Mouse (Mus musculus): ENCODE measurements around the gene Ank3. TPM values are rescaled to one million over a fixed set of nuclear protein-coding genes. Genes with fewer than 3 reads are reported as not detected.

The Ank3 gene
- total and polyA plus RNA-seq, 2 experiments from 2014 or later: 56.7 to 267 TPM

DNA sequence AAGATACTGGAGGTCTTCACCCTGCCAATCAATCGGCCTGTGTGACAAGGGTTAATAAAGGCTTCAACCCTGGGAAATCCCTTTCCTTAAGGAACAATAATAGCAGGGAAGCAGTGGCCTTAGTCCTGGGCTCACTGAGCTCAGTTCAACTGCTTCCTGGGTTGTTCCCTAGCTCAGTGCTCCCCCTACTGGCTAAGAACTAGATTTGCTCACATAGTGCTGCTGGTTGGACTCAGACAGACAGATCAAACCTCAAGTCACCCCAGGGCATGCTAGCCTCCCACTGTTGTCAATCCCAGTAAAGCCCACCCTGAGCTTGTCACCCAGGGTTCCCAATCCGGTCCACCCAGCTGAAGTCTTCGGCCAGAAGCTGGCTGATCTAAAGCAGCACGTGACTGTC is 447.2 kb downstream of the Ank3 start:
- Histone ChIP-seq H3K27me3 (ENCODE audit: insufficient read depth, low read length) (no peaks in the 10 kb centered on the region), H3K36me3 (ENCODE audit: insufficient read depth) (peaks cover 9% of the 10 kb centered on the region; the same call in 1 of the 2 replicates), H3K9ac (no peak overlapping the region), H3K4me1 (ENCODE audit: insufficient read depth) (no peaks in the 10 kb centered on the region), H3K9me3 (ENCODE audit: low read length) (no peaks in the 10 kb centered on the region), H3K4me3 (ENCODE audit: low read depth, low read length) (no peak overlapping the region), H3K27ac (ENCODE audit: low read depth, low read length) (no peak overlapping the region), H3K4me2 (ENCODE audit: low read depth) (no peak overlapping the region)
- WGBS: 38% methylated on average over 4 of the region's 4 CpGs
- peak; percentile 95 for TF ChIP-seq CTCF (IDR thresholded peaks at IDR 0.05; ENCODE audit: low read depth)
- DNase-seq: peak; percentile 79
- peak; percentile 88 for ATAC-seq

DNA sequence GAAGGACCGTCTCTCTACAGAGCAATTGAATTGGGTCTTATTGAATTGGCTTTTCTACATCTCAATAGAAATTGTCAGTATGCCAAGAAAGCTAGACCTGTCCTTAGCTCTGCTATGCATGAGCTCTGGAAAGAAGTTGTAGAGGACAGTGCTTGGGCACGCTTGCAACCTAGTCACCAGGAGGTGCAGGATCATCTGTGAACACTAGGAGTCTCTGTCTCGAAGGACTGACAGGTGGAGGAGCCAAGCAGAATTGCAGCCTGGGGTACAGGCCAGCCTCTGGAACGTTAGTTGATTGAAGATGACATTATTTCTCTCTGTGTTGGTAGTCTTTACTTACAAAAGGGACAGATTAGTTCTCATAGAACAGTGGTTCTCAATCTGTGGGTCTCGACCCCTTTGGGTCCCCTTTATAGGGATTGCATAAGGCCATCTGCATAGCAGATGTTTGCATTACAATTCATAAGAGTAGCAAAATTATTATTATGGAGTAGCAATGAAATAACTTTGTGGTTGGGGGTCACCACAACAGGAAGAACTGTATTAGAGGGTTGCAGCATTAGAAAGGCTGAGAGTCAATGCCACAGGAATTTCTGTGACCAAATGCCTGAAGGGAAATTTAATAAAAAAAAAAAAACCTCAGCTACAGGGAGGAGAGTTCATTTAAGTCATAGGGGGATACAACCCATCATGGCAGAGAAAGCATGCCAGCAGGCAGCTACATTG is 454.0 kb downstream of the Ank3 start:
- no peak for ATAC-seq

DNA sequence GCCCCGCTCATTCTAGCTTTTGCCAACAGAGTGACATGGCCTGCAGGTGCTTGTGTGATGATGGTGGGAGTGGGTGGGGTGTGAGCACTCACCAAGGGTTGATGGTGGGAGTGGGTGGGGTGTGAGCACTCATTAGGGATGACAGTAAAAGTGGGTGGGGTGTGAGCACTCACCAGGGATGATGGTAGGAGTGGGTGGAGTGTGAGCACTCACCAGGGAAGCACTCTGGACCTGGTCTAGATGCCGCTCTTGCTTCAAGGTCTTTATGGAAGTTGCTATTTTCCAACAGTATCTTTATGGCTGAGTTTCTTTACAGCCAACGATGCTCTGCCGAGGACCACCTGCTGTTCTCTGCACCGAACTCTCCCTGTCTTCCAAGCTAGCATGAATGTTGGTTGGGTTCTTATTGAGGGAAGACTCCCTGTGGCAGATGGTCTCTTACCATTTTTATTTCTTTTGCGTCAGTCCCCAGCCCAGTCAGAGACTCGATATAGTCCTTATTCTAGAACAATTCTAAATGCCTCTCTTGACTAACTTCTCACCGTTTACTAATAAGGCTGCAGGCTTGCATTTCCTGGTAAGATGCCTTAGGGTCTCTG is 456.1 kb downstream of the Ank3 start:
- no peak overlapping the region for H3K4me3 ChIP-seq (ENCODE audit: low read depth, low read length)
- peaks cover 11% of the 10 kb centered on the region for H3K4me1 ChIP-seq (ENCODE audit: insufficient read depth)
- no peak overlapping the region for H3K27ac ChIP-seq (ENCODE audit: low read depth, low read length)
- DNase-seq: no peak
- no peaks in the 10 kb centered on the region for H3K9me3 ChIP-seq (ENCODE audit: low read length)
- WGBS: 73% methylated on average over 8 of the region's 8 CpGs
- peaks cover 12% of the 10 kb centered on the region for H3K36me3 ChIP-seq (ENCODE audit: insufficient read depth)
- no peak overlapping the region for H3K9ac ChIP-seq
- H3K4me2 ChIP-seq (ENCODE audit: low read depth): no peak overlapping the region
- no peaks in the 10 kb centered on the region for H3K27me3 ChIP-seq (ENCODE audit: insufficient read depth, low read length)
- TF ChIP-seq CTCF (IDR thresholded peaks at IDR 0.05; ENCODE audit: low read depth): no peak
- no peak for ATAC-seq

More for the DNA sequence above, 454.0 kb downstream of the Ank3 start:
- H3K27me3 ChIP-seq (ENCODE audit: insufficient read depth, low read length): no peaks in the 10 kb centered on the region
- no peak overlapping the region for H3K27ac ChIP-seq (ENCODE audit: low read depth, low read length)
- no peaks in the 10 kb centered on the region for H3K4me1 ChIP-seq (ENCODE audit: insufficient read depth)
- 53% methylated on average over 5 of the region's 5 CpGs for WGBS
- DNase-seq: no peak
- no peaks in the 10 kb centered on the region for H3K9me3 ChIP-seq (ENCODE audit: low read length)
- no peak overlapping the region for H3K4me3 ChIP-seq (ENCODE audit: low read depth, low read length)
- no peak overlapping the region for H3K9ac ChIP-seq
- peaks cover 12% of the 10 kb centered on the region for H3K36me3 ChIP-seq (ENCODE audit: insufficient read depth)
- peak; percentile 32 for TF ChIP-seq CTCF (IDR thresholded peaks at IDR 0.05; ENCODE audit: low read depth)
- H3K4me2 ChIP-seq (ENCODE audit: low read depth): no peak overlapping the region

DNA sequence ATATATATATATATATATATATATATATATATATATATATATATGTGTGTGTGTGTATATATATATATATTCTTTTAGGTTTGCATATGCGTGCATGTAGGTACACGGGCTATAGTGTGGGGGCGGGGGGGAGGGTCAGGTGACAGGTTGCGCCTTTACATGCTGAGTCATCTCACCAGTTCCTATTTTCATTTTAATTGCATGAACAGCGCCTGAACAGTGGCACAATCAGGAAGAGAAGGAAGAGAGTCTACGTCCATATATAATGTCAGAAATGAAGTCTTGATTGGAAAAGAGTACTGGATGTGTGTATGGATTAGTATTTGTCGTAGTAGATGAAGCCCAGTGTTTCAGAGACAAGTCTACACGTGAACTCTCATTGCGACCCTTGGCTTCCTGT is 459.4 kb downstream of the Ank3 start:
- H3K27me3 ChIP-seq (ENCODE audit: insufficient read depth, low read length): no peaks in the 10 kb centered on the region
- peaks cover 4% of the 10 kb centered on the region for H3K36me3 ChIP-seq (ENCODE audit: insufficient read depth)
- TF ChIP-seq CTCF (IDR thresholded peaks at IDR 0.05; ENCODE audit: low read depth): no peak
- no peak overlapping the region for H3K4me3 ChIP-seq (ENCODE audit: low read depth, low read length)
- H3K27ac ChIP-seq (ENCODE audit: low read depth, low read length): no peak overlapping the region; the same call in 1 of the 2 replicates
- no peak for ATAC-seq
- peaks cover 11% of the 10 kb centered on the region for H3K4me1 ChIP-seq (ENCODE audit: insufficient read depth)
- DNase-seq: no peak
- H3K4me2 ChIP-seq (ENCODE audit: low read depth): no peak overlapping the region
- H3K9ac ChIP-seq: no peak overlapping the region
- H3K9me3 ChIP-seq (ENCODE audit: low read length): no peaks in the 10 kb centered on the region
- WGBS: 91% methylated on average over 9 of the region's 9 CpGs

DNA sequence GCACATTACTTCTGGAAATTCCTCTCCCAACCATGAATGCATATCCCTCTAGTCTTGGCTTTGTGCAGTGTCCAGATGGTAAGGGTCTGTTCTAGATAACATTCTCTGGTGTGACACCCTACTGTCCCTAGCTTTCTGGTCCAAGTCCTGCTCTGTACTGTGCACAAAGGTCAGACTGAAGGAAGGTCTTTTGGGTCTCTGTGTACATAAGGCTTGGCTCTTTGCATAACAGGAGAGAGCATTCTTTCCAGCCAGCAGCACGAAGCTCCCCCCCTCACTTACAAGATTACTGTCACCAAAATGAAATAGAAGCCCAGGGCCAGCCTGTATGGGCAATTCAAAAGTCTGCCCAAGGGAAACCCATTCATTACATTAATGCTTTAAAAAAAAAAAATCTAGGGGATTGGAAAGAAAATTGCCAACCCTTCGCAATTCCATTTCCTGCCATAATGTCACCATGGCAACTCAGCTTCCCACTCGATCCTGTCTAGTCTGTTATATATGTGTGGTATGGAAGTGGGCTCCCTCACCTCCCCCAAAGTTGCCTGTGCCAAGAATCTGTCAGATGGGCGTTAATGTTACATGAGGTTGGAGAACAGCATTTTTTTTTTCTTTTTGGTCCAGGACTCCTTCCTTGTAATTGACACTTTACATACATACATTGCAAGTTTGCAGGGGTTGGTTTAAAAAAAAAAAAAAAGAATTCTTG is 460.5 kb downstream of the Ank3 start:
- H3K4me3 ChIP-seq (ENCODE audit: low read depth, low read length): no peak overlapping the region
- TF ChIP-seq CTCF (IDR thresholded peaks at IDR 0.05; ENCODE audit: low read depth): no peak
- peaks cover 11% of the 10 kb centered on the region for H3K4me1 ChIP-seq (ENCODE audit: insufficient read depth)
- H3K4me2 ChIP-seq (ENCODE audit: low read depth): peak overlapping the region; percentile 1; the same call in 1 of the 2 replicates
- no peak overlapping the region for H3K9ac ChIP-seq
- ATAC-seq: peak; percentile 89
- DNase-seq: peak; percentile 84
- H3K9me3 ChIP-seq (ENCODE audit: low read length): no peaks in the 10 kb centered on the region
- H3K36me3 ChIP-seq (ENCODE audit: insufficient read depth): peaks cover 4% of the 10 kb centered on the region
- peak overlapping the region; percentile 78 for H3K27ac ChIP-seq (ENCODE audit: low read depth, low read length)
- 3% methylated on average over 4 of the region's 4 CpGs for WGBS
- H3K27me3 ChIP-seq (ENCODE audit: insufficient read depth, low read length): no peaks in the 10 kb centered on the region

DNA sequence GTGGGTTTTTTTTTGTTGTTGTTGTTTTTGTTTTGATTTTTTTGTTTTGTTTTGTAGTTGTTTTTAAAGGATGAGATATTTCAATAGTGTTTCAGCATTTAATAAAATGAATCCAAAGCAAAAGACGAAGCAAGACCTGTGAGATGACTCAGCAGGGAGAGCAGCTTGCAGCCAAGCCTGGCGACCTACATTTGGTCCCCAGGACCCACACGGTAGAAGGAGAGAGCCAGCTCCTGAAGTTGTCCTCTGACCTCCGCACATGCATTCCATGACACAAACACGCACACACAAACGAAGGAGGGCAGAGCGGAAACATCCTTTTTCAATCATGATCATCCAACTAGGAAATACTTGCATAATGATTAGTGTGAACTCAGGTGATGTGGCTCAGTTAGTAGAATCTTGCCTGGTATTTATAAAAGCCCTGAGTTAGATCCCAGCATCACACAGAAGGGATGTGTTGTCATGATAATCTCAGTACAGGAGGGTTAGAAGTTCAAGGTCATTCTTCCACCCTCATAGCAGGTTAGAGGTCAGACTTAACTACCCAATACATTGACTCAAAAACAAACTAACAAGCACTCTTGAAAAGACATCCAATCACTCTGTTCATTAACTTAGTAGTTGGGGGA is 461.4 kb downstream of the Ank3 start:
- Histone ChIP-seq H3K4me1 (ENCODE audit: insufficient read depth) (peaks cover 11% of the 10 kb centered on the region), H3K9me3 (ENCODE audit: low read length) (no peaks in the 10 kb centered on the region), H3K27ac (ENCODE audit: low read depth, low read length) (no peak overlapping the region), H3K27me3 (ENCODE audit: insufficient read depth, low read length) (no peaks in the 10 kb centered on the region), H3K4me3 (ENCODE audit: low read depth, low read length) (no peak overlapping the region), H3K9ac (no peak overlapping the region), H3K36me3 (ENCODE audit: insufficient read depth) (peaks cover 4% of the 10 kb centered on the region; the same call in 1 of the 2 replicates), H3K4me2 (ENCODE audit: low read depth) (no peak overlapping the region)
- no peak for TF ChIP-seq CTCF (IDR thresholded peaks at IDR 0.05; ENCODE audit: low read depth)
- WGBS: 57% methylated on average over 7 of the region's 7 CpGs
- no peak for ATAC-seq
- no peak for DNase-seq

Data from forebrain, postnatal 0 days (tissue).